Mouse (Mus musculus) CH12.LX (cell line): ENCODE measurements around the gene Emd. TPM values are rescaled to one million over a fixed set of nuclear protein-coding genes. Genes with fewer than 3 reads are reported as not detected.

Experiments
- DNase-seq: peaks from one replicate; pipeline ENCODE4 v3.0.0-alpha.2; 2013; ENCODE audit errors: extremely low read depth
- H3K27ac ChIP-seq: 2 replicates; pipeline ENCODE4 v1.5.1; 2012; ENCODE audit warnings: low read depth, mild to moderate bottlenecking, control low read depth, moderate library complexity; ENCODE audit not compliant: insufficient read depth
- H3K27me3 ChIP-seq: replicated peaks from 2 replicates; pipeline ENCODE3; 2012; ENCODE audit warnings: inconsistent platforms
- H3K36me3 ChIP-seq, 2 experiments: replicated peaks in 1 of 2; 2 replicates each; pipeline versions ENCODE3 to v1.6.1; 2012; ENCODE audit warnings: inconsistent platforms in 1 of 2, low read length in 1 of 2, mild to moderate bottlenecking in 1 of 2, mixed read lengths in 1 of 2, moderate library complexity in 1 of 2; ENCODE audit not compliant: control insufficient read depth in 1 of 2, insufficient read depth in 1 of 2
- H3K4me1 ChIP-seq, 2 experiments: 2 replicates each; pipeline ENCODE4 v1.6.1; 2012; ENCODE audit warnings: inconsistent platforms in 1 of 2, moderate library complexity in 1 of 2; ENCODE audit not compliant: insufficient read depth in 2 of 2, control insufficient read depth in 1 of 2
- H3K4me2 ChIP-seq: 2 replicates; pipeline ENCODE4 v1.6.1; 2012; ENCODE audit warnings: low read depth, mild to moderate bottlenecking, control low read depth; ENCODE audit not compliant: poor library complexity, insufficient read depth, severe bottlenecking
- H3K4me3 ChIP-seq, 3 experiments: fragments of 150-350 bp in 1 of 3; sonication (generic) in 1 of 3; replicated peaks in 1 of 3; 2 replicates each; pipeline versions ENCODE3 to v1.5.1; 2011 to 2012; ENCODE audit warnings: low read depth in 2 of 3, low read length in 2 of 3, mild to moderate bottlenecking in 2 of 3, moderate library complexity in 2 of 3, control low read depth in 1 of 3, improper control_type of control experiment in 1 of 3, inconsistent platforms in 1 of 3, mixed read lengths in 1 of 3; ENCODE audit not compliant: poor library complexity in 1 of 3
- H3K79me2 ChIP-seq: replicated peaks from 2 replicates; pipeline ENCODE4 v1.6.1; 2012; ENCODE audit warnings: mild to moderate bottlenecking, moderate library complexity; ENCODE audit not compliant: control insufficient read depth, poor library complexity, insufficient read depth, severe bottlenecking; ENCODE audit errors: extremely low read depth
- H3K9ac ChIP-seq: 2 replicates; pipeline ENCODE4 v1.6.1; 2012; ENCODE audit warnings: low read depth, mild to moderate bottlenecking, control low read depth, moderate library complexity; ENCODE audit not compliant: insufficient read depth
- H3K9me3 ChIP-seq: replicated peaks from 2 replicates; pipeline ENCODE3; 2012; ENCODE audit warnings: low read length, inconsistent platforms, mixed read lengths
- BHLHE40 ChIP-seq: IDR thresholded peaks from 2 replicates; pipeline ENCODE4 v1.6.1; 2011; ENCODE audit warnings: mild to moderate bottlenecking, low read depth, low read length, improper control_type of control experiment
- CHD1 ChIP-seq: IDR thresholded peaks from 2 replicates; pipeline ENCODE4 v1.6.1; 2012; ENCODE audit warnings: low read depth, low read length, improper control_type of control experiment, inconsistent platforms
- CHD2 ChIP-seq: IDR thresholded peaks from 2 replicates; pipeline ENCODE4 v1.6.1; 2011; ENCODE audit warnings: low read length, improper control_type of control experiment
- CTCF ChIP-seq, 2 experiments: IDR thresholded peaks in 1 of 2; conservative IDR thresholded peaks in 1 of 2; 2 replicates each; pipeline ENCODE4 v1.5.1; 2011 to 2012; ENCODE audit warnings: low read depth in 2 of 2, low read length in 2 of 2, improper control_type of control experiment in 1 of 2, inconsistent platforms in 1 of 2, mild to moderate bottlenecking in 1 of 2, moderate library complexity in 1 of 2
- E2F4 ChIP-seq: IDR thresholded peaks from 2 replicates; pipeline ENCODE4 v1.6.1; 2011; ENCODE audit warnings: low read depth, low read length, improper control_type of control experiment; ENCODE audit not compliant: insufficient replicate concordance
- ELF1 ChIP-seq: IDR thresholded peaks from 2 replicates; pipeline ENCODE4 v1.6.1; 2014; ENCODE audit warnings: low read depth, mild to moderate bottlenecking, inconsistent platforms, low read length, improper control_type of control experiment
- EP300 ChIP-seq: IDR thresholded peaks from 2 replicates; pipeline ENCODE4 v1.6.1; 2011; ENCODE audit warnings: low read length, improper control_type of control experiment
- ETS1 ChIP-seq: conservative IDR thresholded peaks from 2 replicates; pipeline ENCODE4 v1.6.1; 2012; ENCODE audit warnings: low read depth, mild to moderate bottlenecking, inconsistent platforms, low read length, improper control_type of control experiment, moderate library complexity
- GABPA ChIP-seq: IDR thresholded peaks from 2 replicates; pipeline ENCODE4 v1.6.1; 2012; ENCODE audit warnings: low read depth, low read length, improper control_type of control experiment, inconsistent platforms; ENCODE audit not compliant: insufficient replicate concordance
- HCFC1 ChIP-seq: IDR thresholded peaks from 2 replicates; pipeline ENCODE4 v1.6.1; 2012; ENCODE audit warnings: low read depth, mild to moderate bottlenecking, inconsistent platforms, low read length, improper control_type of control experiment
- IRF4 ChIP-seq: IDR thresholded peaks from 2 replicates; pipeline ENCODE4 v1.6.1; 2014; ENCODE audit warnings: low read depth, mild to moderate bottlenecking, inconsistent platforms, low read length, improper control_type of control experiment
- JUND ChIP-seq: conservative IDR thresholded peaks from 2 replicates; pipeline ENCODE4 v1.6.1; 2011; ENCODE audit warnings: low read depth, low read length, improper control_type of control experiment
- KAT2A ChIP-seq: IDR thresholded peaks from 2 replicates; pipeline ENCODE4 v1.6.1; 2012; ENCODE audit warnings: low read length, improper control_type of control experiment, inconsistent platforms; ENCODE audit not compliant: insufficient replicate concordance
- MAFK ChIP-seq: IDR thresholded peaks from 2 replicates; pipeline ENCODE4 v1.6.1; 2011; ENCODE audit warnings: low read length, improper control_type of control experiment; ENCODE audit not compliant: insufficient replicate concordance
- MAX ChIP-seq: IDR thresholded peaks from 2 replicates; pipeline ENCODE4 v1.6.1; 2011; ENCODE audit warnings: low read length, improper control_type of control experiment
- MEF2A ChIP-seq: IDR thresholded peaks from 2 replicates; pipeline ENCODE4 v1.6.1; 2014; ENCODE audit warnings: low read depth, mild to moderate bottlenecking, inconsistent platforms, low read length, improper control_type of control experiment, borderline replicate concordance
- MXI1 ChIP-seq: IDR thresholded peaks from 2 replicates; pipeline ENCODE4 v1.6.1; 2011; ENCODE audit warnings: mild to moderate bottlenecking, low read depth, low read length, improper control_type of control experiment
- MYC ChIP-seq: IDR thresholded peaks from 2 replicates; pipeline ENCODE4 v1.6.1; 2011; ENCODE audit warnings: low read depth, mild to moderate bottlenecking, improper control_type of control experiment, low read length
- NELFE ChIP-seq: IDR thresholded peaks from 2 replicates; pipeline ENCODE4 v1.6.1; 2011; ENCODE audit warnings: low read depth, low read length, improper control_type of control experiment
- NRF1 ChIP-seq: IDR thresholded peaks from 2 replicates; pipeline ENCODE4 v1.6.1; 2014; ENCODE audit warnings: low read depth, mild to moderate bottlenecking, inconsistent platforms, low read length, improper control_type of control experiment, moderate library complexity
- PAX5 ChIP-seq: IDR thresholded peaks from 2 replicates; pipeline ENCODE4 v1.6.1; 2012; ENCODE audit warnings: low read length, inconsistent platforms, mixed read lengths
- POLR2A ChIP-seq: IDR thresholded peaks from 2 replicates; pipeline ENCODE4 v1.6.1; 2011; ENCODE audit warnings: low read depth, mild to moderate bottlenecking, improper control_type of control experiment, low read length
- POLR2AphosphoS2 ChIP-seq: IDR thresholded peaks from 2 replicates; pipeline ENCODE4 v1.6.1; 2011; ENCODE audit warnings: low read depth, low read length, improper control_type of control experiment
- RAD21 ChIP-seq: IDR thresholded peaks from 2 replicates; pipeline ENCODE4 v1.6.1; 2011; ENCODE audit warnings: low read depth, mild to moderate bottlenecking, low read length, improper control_type of control experiment, moderate library complexity
- RCOR1 ChIP-seq: conservative IDR thresholded peaks from 2 replicates; pipeline ENCODE4 v1.6.1; 2012; ENCODE audit warnings: low read depth, mild to moderate bottlenecking, inconsistent platforms, low read length, improper control_type of control experiment
- SIN3A ChIP-seq: IDR thresholded peaks from 2 replicates; pipeline ENCODE4 v1.6.1; 2012; ENCODE audit warnings: low read length, improper control_type of control experiment, inconsistent platforms
- TBP ChIP-seq: conservative IDR thresholded peaks from 2 replicates; pipeline ENCODE4 v1.6.1; 2011; ENCODE audit warnings: low read depth, low read length, improper control_type of control experiment
- TCF12 ChIP-seq: IDR thresholded peaks from 2 replicates; pipeline ENCODE4 v1.6.1; 2014; ENCODE audit warnings: low read depth, mild to moderate bottlenecking, inconsistent platforms, low read length, improper control_type of control experiment
- UBTF ChIP-seq: IDR thresholded peaks from 2 replicates; pipeline ENCODE4 v1.6.1; 2012; ENCODE audit warnings: low read depth, mild to moderate bottlenecking, inconsistent platforms, low read length, improper control_type of control experiment, moderate library complexity
- USF1 ChIP-seq: IDR thresholded peaks from 2 replicates; pipeline ENCODE4 v1.6.1; 2014; ENCODE audit warnings: low read depth, mild to moderate bottlenecking, inconsistent platforms, low read length, improper control_type of control experiment
- USF2 ChIP-seq: conservative IDR thresholded peaks from 2 replicates; pipeline ENCODE4 v1.6.1; 2011; ENCODE audit warnings: low read depth, low read length, improper control_type of control experiment
- ZC3H11A ChIP-seq: IDR thresholded peaks from 2 replicates; pipeline ENCODE4 v1.6.1; 2012; ENCODE audit warnings: low read depth, mild to moderate bottlenecking, inconsistent platforms, low read length, improper control_type of control experiment
- dilution Hi-C: fragments of 300-500 bp; cut with MboI; formaldehyde crosslinking; loops from 2 replicates; pipeline ENCODE4 v1.14.3; 2020; ENCODE audit warnings: low sequenced_read_pairs; ENCODE audit not compliant: extremely low pct_unique_long_range_greater_than_20kb, extremely low pct_ligation_motif_present
- in situ Hi-C: fragments of 300-500 bp; cut with MboI; formaldehyde crosslinking; loops from 3 replicates; pipeline ENCODE4 v1.14.3; 2019; ENCODE audit warnings: low sequenced_read_pairs, low pct_ligation_motif_present, low pct_unique_long_range_greater_than_20kb, mixed read lengths
- polyA plus RNA-seq: library from polyadenylated mRNA; unstranded; fragments of >175 nt; gene quantifications from 2 replicates; pipeline ENCODE4 v1.2.1, GENCODE M21; 2012; ENCODE audit warnings: low read depth; ENCODE audit not compliant: insufficient read length
- total RNA-seq, 2 experiments: library from RNA; depleted of rRNA; stranded (reverse); fragments of 300-350 nt in 1 of 2; fragments of >200 nt in 1 of 2; gene quantifications; 2 replicates each; pipeline ENCODE4 v1.2.3; 2012 to 2014

Gene Emd
- total and polyA plus RNA-seq, 3 experiments = 65.4 to 132 (median 99.4) TPM

- peak within 1 kb of the TSS; percentile 62 for H3K4me2 ChIP-seq
- dilution Hi-C loops = no loop called here
- peaks cover 71 to 81% of the 10 kb centered on the region in 2 experiments for H3K36me3 ChIP-seq
- H3K4me1 ChIP-seq = peaks cover 0 to 32% of the 10 kb centered on the region in 2 experiments; a peak in 1 of 4 replicates
- peak within 1 kb of the TSS; percentile 65 to 85 (median 69) for H3K4me3 ChIP-seq
- peak; percentile 61 for DNase-seq
- TF ChIP-seq POLR2A (peak; percentile 84), ETS1 (no peak), JUND (no peak), MAX (no peak), NELFE (peak; percentile 72; the same call in 1 of the 2 replicates), CHD2 (0 out of 2 replicates have a peak, but pooled peaks have one; percentile 39), MEF2A (0 out of 2 replicates have a peak, but pooled peaks have one; percentile 18), IRF4 (no peak), RAD21 (no peak), E2F4 (no peak), BHLHE40 (no peak), RCOR1 (no peak), TCF12 (peak; percentile 85), MXI1 (no peak), CHD1 (no peak), ELF1 (no peak), NRF1 (peak; percentile 61), ZC3H11A (no peak), USF2 (no peak), UBTF (no peak), TBP (peak; percentile 65; the same call in 1 of the 2 replicates), USF1 (no peak), CTCF (conservative IDR thresholded peaks at IDR 0.05 in 1 of 2, IDR thresholded peaks at IDR 0.05 in 1 of 2; ENCODE audit: low read depth in 2 of 2, low read length in 2 of 2) (no peak; a peak in 1 of 4 replicates), HCFC1 (no peak; the same call in 1 of the 2 replicates), SIN3A (peak; percentile 66; the same call in 1 of the 2 replicates), EP300 (no peak), KAT2A (peak; percentile 87; the same call in 1 of the 2 replicates), POLR2AphosphoS2 (peak; percentile 78; the same call in 1 of the 2 replicates), PAX5 (no peak), MYC (no peak), MAFK (no peak), GABPA (no peak)
- TF ChIP-seq, all 38 proteins: peak for 10
- peak within 1 kb of the TSS; percentile 62 for H3K27ac ChIP-seq
- in situ Hi-C loops = no loop called here
- no peaks in the 10 kb centered on the region for H3K27me3 ChIP-seq
- no peaks in the 10 kb centered on the region for H3K9me3 ChIP-seq
- H3K79me2 ChIP-seq = peaks cover 20% of the 10 kb centered on the region
- peak within 1 kb of the TSS; percentile 75 for H3K9ac ChIP-seq
These were observed 50.6 kb downstream of the Emd start, which contains the start of gene Gdi1 for GRCm38 (mm10) chrX:74304867-74305700. Gdi1 (plus strand) TSS chrX:74304998.
